Mouse (Mus musculus): ENCODE measurements at regions not wholly inside any gene's neighbourhood (a gene's known extent, or its start where the extent isn't known, plus 50 kb on each side); places are given as distances from the start of the nearest gene placed in this dataset.

DNA sequence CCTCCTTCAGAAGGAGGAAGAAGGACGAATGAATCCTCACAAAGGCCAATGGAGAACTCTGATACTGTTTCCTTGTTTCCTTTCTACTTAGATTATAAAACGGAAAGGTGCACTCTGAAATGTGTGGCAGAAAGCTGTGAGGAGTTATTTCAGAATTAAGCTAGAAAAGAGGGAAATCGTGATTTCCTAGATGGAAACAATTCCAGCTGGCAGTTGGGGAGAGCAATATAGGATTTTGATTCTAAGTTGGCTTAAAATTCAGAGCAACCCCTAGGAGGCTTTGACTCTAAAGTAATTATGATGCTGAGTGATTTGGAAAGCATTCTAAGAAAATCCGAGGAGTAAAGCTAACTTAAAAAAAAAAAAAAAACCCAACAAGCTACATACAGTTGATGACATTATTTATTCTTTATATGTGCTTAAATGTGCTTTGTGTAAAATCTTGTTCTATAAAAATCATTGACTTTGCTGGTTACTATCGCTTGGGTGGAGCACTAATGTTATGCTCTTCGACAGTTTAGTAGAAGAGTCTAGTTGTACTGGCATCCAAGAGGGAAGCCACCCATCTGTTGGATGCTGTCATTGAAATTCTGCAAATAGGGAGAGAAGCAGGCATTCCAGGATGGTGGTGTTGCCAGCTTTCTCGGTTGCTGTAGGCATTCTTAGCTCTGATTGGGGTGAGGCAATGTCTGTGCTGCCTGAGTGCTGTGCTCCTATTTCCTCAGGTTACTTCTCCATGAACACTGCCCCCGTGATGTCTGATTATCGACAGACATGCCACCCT lies 432.3 kb downstream of the Slc4a3 start:
- intact Hi-C loops (cut with DNase I), result no loop called here
- no peak for DNase-seq

- intact Hi-C loops (cut with DNase I), result no loop called here
- DNase-seq, result no peak
Observed at GRCm38 (mm10) chr1:75983057-75983456, 437.0 kb downstream of the Slc4a3 start.

- intact Hi-C loops (cut with DNase I), result no loop called here
- no peak for DNase-seq
Observed at GRCm38 (mm10) chr1:75983487-75983886, 437.4 kb downstream of the Slc4a3 start.

GRCm38 (mm10) chr1:75988496-75988895 lies 442.4 kb downstream of the Slc4a3 start:
- intact Hi-C loops (cut with DNase I), result no loop called here
- DNase-seq, result no peak

DNA sequence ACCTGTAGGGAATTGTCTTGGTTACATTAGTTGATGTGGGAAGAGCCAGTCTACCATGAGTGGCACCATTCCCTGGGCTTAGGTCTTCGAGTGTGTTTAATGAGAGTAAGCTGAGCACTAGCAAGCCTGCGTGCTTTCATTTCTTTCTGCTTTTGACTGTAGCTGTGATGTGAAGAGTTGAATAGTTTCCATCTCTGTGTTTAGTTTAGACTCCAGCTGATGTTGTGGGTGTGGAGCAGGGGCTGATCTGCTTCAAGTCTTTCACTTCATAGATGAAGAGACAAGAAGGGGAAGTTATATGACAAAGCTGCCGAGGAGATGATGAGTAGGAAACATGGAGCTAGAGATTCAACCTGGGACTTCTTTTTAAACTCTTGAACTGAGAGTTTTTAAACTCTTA lies 446.0 kb downstream of the Slc4a3 start:
- no peak for DNase-seq
- intact Hi-C loops (cut with DNase I), result loop anchor here (5.0 to 10.0 kb wide), 2 partner anchors 55 to 1523 kb away; partner anchors contain the start of gene Epha4

DNA sequence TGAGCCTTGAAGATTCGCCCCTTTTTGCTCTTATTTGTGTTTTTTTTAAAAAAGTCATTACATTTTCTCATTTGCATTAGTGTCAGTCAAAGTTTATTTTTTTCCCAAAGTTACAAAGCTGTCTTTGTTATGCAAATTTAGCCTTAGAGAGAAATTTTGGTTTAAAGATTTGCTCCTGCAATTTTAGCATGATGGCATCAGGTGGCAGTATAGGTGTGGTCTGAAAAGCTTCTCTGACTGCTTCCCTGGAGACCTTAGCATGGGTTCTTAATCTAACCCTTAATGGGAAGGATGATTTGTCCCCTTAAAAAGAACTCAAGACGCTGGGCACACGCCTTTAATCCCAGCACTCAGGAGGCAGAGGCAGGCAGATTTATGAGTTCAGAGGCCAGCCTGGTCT lies 451.2 kb downstream of the Slc4a3 start:
- intact Hi-C loops (cut with DNase I), result loop anchor here (5.0 to 10.0 kb wide), 2 partner anchors 70 to 1518 kb away; partner anchors contain the start of gene Epha4

DNA sequence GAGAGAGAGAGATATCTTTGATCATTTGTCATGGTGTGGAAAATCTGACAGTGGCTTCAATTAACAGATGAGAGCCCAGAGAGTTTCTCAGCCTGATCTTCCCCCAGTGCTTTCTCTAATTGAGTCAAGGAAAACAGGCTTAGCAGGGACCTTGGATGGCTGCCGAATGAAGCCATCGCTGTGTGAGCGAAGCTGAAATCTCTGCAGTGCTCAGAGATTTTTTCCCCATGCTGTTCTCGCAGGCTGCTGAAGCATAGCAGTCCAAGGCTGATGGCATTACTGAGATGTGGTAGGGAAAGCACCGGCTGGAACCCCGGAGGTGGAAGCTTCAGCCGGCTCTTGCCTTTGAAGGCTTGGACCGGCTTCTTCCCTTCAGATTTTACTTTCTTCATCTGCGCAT lies 455.1 kb downstream of the Slc4a3 start:
- intact Hi-C loops (cut with DNase I), result no loop called here
- DNase-seq, result no peak

More for the DNA sequence above, 451.2 kb downstream of the Slc4a3 start:
- no peak for DNase-seq

DNA sequence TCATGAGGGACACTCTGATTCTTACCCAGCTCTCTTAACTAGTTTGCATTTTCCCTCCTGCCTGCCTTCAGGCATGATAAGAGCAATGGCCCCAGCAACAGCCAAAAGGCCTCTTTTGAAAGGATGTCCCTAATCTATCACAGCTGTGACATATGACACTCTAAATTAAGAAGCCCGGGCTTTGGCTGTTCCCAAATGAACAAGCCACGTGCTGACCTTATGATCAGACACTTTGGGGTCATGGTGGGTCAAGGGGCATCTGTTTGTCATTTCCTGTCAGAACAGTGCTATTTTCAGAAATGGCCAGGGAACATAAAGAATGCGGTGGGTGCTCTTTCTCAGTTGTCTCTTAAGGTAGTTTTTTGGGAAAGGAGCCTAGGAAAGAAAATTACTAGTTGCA lies 463.5 kb downstream of the Slc4a3 start:
- intact Hi-C loops (cut with DNase I), result loop anchor here (2.0 kb wide), 2 partner anchors 25 to 73 kb away; no protein-coding TSS in a partner anchor
- DNase-seq, result peak; percentile 59 to 62

DNA sequence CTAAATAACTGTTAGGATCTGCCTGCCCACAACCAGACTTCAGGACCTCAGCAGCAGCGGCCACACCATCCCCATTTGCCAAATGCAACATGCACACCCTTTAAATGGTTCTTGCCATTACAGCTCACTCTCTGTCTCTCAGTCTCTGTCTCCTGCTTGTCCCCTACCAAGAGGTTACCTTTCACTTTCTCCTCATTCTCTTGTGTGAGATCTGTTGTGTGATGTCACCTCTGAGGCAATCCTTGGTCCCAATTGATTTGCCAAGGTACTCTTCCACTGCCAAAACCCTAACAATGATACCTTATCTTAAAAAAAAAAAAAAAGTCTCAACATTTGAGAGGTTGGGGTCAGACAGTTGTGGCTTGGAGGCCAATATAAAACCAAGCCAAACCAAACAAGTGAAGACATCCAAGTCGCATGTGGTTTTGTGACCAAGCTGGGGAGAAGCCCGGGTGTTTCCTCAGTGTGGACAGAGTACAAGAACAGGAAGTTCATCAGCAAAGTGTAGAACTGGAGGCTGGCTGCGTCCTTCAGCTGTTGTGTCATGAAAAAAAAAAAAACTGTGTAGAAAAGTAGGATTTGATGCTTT lies 464.2 kb downstream of the Slc4a3 start:
- peak in 1 of 2 experiments; percentile 46 for DNase-seq
- intact Hi-C loops (cut with DNase I), result no loop called here

- no peak for DNase-seq
- intact Hi-C loops (cut with DNase I), result no loop called here
Observed at GRCm38 (mm10) chr1:76018588-76018987, 472.5 kb downstream of the Slc4a3 start.

- intact Hi-C loops (cut with DNase I), result no loop called here
- no peak for DNase-seq
Observed at GRCm38 (mm10) chr1:76019071-76019470, 473.0 kb downstream of the Slc4a3 start.

DNA sequence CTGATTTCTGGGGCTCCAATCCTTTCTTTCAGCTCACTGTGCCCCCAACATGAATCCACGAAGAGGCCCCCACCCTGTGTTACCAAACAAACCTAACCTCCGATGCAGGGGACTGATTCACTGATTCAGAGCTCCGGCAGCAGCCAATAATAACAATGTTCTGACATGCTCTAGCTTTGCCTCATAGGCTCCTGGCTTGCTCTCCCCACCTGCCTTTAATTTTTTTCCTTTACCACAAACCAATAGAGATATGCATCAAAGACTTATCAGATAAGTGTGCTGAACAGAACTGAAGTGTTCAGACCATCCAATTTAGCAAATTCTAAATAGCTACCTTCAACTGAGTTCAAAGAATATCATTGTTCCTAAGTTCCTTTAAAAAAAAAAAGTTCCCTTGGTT lies 478.6 kb downstream of the Slc4a3 start:
- DNase-seq, result no peak
- intact Hi-C loops (cut with DNase I), result no loop called here

DNA sequence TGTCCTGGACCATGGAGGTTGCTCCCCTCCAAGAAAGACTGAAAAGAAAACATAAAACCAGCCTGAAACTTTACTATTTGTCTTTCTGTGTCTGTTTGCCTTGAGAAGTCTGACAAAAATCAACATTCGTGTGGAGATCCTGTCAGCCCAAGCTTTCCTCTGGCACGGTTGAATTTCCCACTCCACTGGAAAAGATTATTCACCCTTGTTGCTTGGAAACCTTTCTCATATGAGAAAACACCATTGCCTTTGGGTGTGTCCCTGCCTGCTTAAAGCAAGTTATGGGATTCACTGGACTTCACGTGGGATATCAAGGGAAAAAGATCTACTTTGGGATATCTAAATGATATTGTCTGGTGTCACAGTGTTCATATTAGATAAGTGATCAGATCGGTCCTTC lies 479.3 kb downstream of the Slc4a3 start:
- intact Hi-C loops (cut with DNase I), result no loop called here
- DNase-seq, result no peak

DNA sequence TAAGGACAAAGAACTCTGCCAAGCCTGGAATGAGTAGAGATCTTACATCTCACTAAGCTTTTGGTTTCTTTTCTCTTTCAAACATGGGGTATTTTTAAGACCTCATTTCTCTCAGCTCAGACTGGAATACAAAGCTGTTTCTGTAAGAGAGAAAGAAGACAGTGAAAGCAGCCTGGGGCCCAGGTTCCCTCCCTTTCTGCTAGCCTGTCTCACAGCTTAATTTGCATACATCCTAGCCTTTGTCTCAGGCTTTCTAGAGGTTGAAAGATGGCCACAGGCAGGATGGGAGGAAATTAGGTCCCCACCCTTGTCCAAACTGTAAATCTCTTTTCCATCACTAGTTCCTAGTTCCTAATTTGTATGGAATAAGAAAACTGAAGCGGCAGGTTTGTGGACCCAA lies 483.0 kb downstream of the Slc4a3 start:
- no peak for DNase-seq

GRCm38 (mm10) chr1:76031171-76031922 lies 485.3 kb downstream of the Slc4a3 start:
- DNase-seq, result no peak

More for the DNA sequence above, 483.0 kb downstream of the Slc4a3 start:
- intact Hi-C loops (cut with DNase I), result no loop called here

DNA sequence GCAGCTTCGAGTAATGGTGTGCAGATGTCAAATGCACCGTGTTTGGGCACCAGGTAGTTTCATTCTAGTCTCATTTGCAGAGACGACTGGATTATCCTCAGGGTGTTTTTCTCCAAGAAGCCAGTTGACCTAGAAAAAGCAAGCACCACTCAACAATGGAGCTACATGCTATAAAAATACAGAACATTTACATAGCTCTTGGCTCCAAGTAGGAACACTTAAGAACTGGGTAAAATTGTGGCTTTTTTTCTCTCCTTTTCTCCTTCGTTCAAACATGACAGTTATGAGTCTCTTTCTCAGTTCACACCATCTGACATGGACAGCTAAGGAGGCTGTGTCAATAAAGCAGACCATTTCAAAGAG lies 485.8 kb downstream of the Slc4a3 start:
- intact Hi-C loops (cut with DNase I), result loop anchor here (10.0 kb wide), 1 partner anchor 1023 kb away; no protein-coding TSS in a partner anchor
- no peak for DNase-seq

More at GRCm38 (mm10) chr1:76031171-76031922, 485.3 kb downstream of the Slc4a3 start:
- intact Hi-C loops (cut with DNase I), result loop anchor here (10.0 kb wide), 1 partner anchor 1023 kb away; no protein-coding TSS in a partner anchor

DNA sequence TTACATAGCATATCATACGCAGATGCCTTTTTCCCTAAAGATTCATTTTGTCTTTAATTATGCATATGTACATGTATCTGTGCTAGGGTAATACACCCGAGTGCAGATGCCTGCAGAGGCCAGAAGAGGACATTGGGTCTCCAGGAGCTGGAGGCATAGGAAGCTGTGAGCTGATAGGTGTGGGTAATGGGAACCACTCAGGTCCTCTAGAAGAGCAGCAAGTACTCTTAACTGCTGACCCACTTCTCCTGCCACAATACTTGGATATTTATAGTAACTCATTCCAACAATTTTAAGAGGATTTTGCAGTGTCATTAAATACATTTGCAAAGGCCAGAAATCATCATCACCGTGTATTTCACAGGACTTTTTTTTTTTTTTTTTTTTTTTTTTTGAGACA lies 486.6 kb downstream of the Slc4a3 start:
- intact Hi-C loops (cut with DNase I), result loop anchor here (10.0 kb wide), 1 partner anchor 1022 kb away; no protein-coding TSS in a partner anchor

GRCm38 (mm10) chr1:76036316-76036715 lies 490.2 kb downstream of the Slc4a3 start:
- intact Hi-C loops (cut with DNase I), result loop anchor here (10.0 kb wide), 1 partner anchor 1018 kb away; no protein-coding TSS in a partner anchor
- no peak for DNase-seq

More for the DNA sequence above, 486.6 kb downstream of the Slc4a3 start:
- DNase-seq, result no peak

DNA sequence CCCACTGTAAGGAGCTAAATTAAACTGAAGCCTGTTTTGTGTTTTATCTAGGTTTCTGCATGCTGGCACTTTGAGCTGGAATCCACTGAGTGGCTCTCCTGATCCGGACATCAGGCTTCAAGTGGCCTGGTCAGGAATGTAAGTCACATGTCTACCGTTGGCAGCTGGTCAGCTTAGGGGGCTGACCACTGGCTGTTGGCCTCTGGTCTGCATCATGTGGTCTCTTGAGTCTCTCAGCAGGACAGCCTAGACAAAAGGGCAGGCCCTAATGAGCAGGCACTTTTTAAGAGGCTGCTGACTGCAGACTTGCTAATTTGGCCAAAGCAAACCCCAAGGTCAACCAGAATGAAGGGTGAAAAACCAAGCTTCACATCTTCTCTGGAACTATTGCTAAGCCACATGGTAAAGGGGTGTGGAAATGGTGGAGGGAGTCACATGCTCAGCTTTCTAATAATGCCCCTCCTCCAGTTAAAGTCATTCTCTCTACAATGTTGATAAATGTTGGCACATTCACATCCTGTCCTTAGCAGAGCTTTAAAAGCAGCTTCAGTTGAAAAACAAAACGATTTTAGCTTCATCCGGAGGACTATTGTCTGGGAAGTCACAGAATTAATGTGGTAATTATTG lies 493.1 kb downstream of the Slc4a3 start:
- intact Hi-C loops (cut with DNase I), result loop anchor here (2.0 to 10.0 kb wide), 2 partner anchors 106 to 1016 kb away; no protein-coding TSS in a partner anchor
- DNase-seq, result peak; percentile 68 to 77

- DNase-seq, result no peak
- intact Hi-C loops (cut with DNase I), result loop anchor here (2.0 to 10.0 kb wide), 2 partner anchors 107 to 1015 kb away; no protein-coding TSS in a partner anchor
Observed at GRCm38 (mm10) chr1:76039661-76040060, 493.6 kb downstream of the Slc4a3 start.
